ENCODE assay signal across 8 mouse cellular contexts in the genomic region with DNA sequence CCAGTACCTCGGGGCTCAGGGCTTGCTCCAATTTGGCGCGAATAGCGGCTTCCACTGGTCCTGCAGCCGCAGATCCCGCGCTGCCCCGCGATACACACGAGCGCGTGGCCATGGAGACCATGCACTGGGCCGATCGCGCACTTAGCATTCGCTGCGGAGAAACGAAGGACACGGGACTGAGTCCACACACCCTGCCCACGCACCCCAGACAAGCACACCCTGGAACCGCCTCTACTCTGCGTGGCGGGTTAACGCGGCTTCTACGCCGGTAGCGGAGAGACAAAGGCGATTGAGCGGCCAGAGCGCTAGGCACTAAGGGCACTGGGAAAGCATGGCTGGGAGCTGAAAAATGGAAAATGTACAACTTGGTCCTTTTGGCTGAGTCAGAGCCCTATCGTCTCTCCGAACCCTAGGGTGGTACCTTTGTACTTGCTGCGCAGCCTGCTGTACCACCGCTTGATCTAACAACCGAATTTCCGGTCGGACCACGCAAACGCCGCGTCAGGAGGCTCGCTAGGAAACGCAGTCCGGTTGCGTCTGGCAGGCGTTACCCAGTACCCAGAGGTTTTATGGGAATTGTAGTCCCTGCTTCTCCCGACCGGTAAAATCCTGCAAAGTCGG. TPM values are rescaled to one million over a fixed set of nuclear protein-coding genes. Genes with fewer than 3 reads are reported as not detected.
DNase-seq lines count a peak whose midpoint lies in the region; ATAC-seq and TF ChIP-seq lines count a peak whose summit lies in the region.

No protein-coding gene starts in this region.

- ATAC-seq in G1E (ENCODE audit: extremely low read depth, insufficient number of reproducible peaks, low FRiP score, poor library complexity, severe bottlenecking) = peak; percentile 89
- peak; percentile 96 for ATAC-seq in forebrain, embryonic 15.5 days (replicated peaks)
- ATAC-seq in neural tube, embryonic 14.5 days (ENCODE audit: low read depth) = peak; percentile 95

- H3K9me3 ChIP-seq in G1E (replicated peaks) = peaks cover 5% of the 10 kb centered on the region
- no peaks in the 10 kb centered on the region for H3K9me3 ChIP-seq in forebrain, embryonic 15.5 days
- no peaks in the 10 kb centered on the region for H3K9me3 ChIP-seq in neural tube, embryonic 14.5 days (ENCODE audit: control insufficient read depth, low read length)

- WGBS in forebrain, embryonic 15.5 days = under 1% methylated on average over 50 of the region's 50 CpGs
- under 1% methylated on average over 50 of the region's 50 CpGs for WGBS in neural tube, embryonic 14.5 days

- peak overlapping the region; percentile 93 for H3K9ac ChIP-seq in forebrain, embryonic 15.5 days (replicated peaks)
- peak overlapping the region; percentile 92 for H3K9ac ChIP-seq in neural tube, embryonic 14.5 days (replicated peaks; ENCODE audit: low read depth, low read length)

- H3K4me2 ChIP-seq in forebrain, embryonic 15.5 days (replicated peaks) = peak overlapping the region; percentile 97
- H3K4me2 ChIP-seq in neural tube, embryonic 14.5 days (ENCODE audit: low read depth, low read length) = peak overlapping the region; percentile 95

- peak overlapping the region; percentile 83 for H3K4me3 ChIP-seq in G1E (ENCODE audit: low read depth, low read length)
- H3K4me3 ChIP-seq in forebrain, embryonic 15.5 days = peak overlapping the region; percentile 87
- peak overlapping the region; percentile 72 for H3K4me3 ChIP-seq in neural tube, embryonic 14.5 days (ENCODE audit: low read depth, low read length)

- peaks cover 16% of the 10 kb centered on the region for H3K27me3 ChIP-seq in G1E (ENCODE audit: insufficient read depth, low read length)
- H3K27me3 ChIP-seq in forebrain, embryonic 15.5 days = no peaks in the 10 kb centered on the region
- no peaks in the 10 kb centered on the region for H3K27me3 ChIP-seq in neural tube, embryonic 14.5 days (ENCODE audit: control insufficient read depth, insufficient read depth, low read length)

- peaks cover 13% of the 10 kb centered on the region for H3K36me3 ChIP-seq in G1E (replicated peaks)
- H3K36me3 ChIP-seq in forebrain, embryonic 15.5 days = peaks cover 8% of the 10 kb centered on the region
- H3K36me3 ChIP-seq in neural tube, embryonic 14.5 days (ENCODE audit: control insufficient read depth, insufficient read depth, low read length) = peaks cover 14% of the 10 kb centered on the region; the same call in 1 of the 2 replicates

- H3K4me1 ChIP-seq in G1E (ENCODE audit: insufficient read depth, low read depth, low read length) = peaks cover 45% of the 10 kb centered on the region
- peaks cover 17% of the 10 kb centered on the region for H3K4me1 ChIP-seq in forebrain, embryonic 15.5 days
- peaks cover 11% of the 10 kb centered on the region; the same call in 1 of the 2 replicates for H3K4me1 ChIP-seq in neural tube, embryonic 14.5 days (ENCODE audit: control insufficient read depth, insufficient read depth, low read length)

- peak overlapping the region; percentile 98 for H3K27ac ChIP-seq in forebrain, embryonic 15.5 days (replicated peaks)
- H3K27ac ChIP-seq in neural tube, embryonic 14.5 days (ENCODE audit: low read depth, low read length) = peak overlapping the region; percentile 98

- intact Hi-C loops in heart, postnatal 36 days (cut with DNase I) = no loop called here

- no peak for TF ChIP-seq CTCF in G1E (IDR thresholded peaks at IDR 0.05; ENCODE audit: low read depth, low read length)

- DNase-seq in G1E (ENCODE audit: low spot score) = peak; percentile 78
- DNase-seq in cerebellum, adult 18-20 months = peak; percentile 89 to 96
- DNase-seq in heart, postnatal 36 days = peak; percentile 85
- peak; percentile 92 to 96 for DNase-seq in layer of hippocampus, adult 18-20 months (ENCODE audit: low spot score in 2 of 2)
- DNase-seq in lung, adult 18-20 months = peak; percentile 92 to 93
- DNase-seq in testis, postnatal 14 days (ENCODE audit: low spot score) = peak; percentile 87

RNA-seq across cellular contexts. Expression of a gene that starts 16.3 kb away (rescaled TPM):
- total RNA-seq in G1E (2014; fragmentation: Nextera tagmentation) = 0.45 TPM in 1 of 2 replicates, not detected in the other
- 0.11 and 0.23 TPM in 2 replicates for total RNA-seq in G1E (2017)
- polyA plus RNA-seq in G1E (2012) = 0.07 and 0.12 TPM in 2 replicates
- 69.1 and 73.3 TPM in 2 replicates for polyA plus RNA-seq in forebrain, embryonic 15.5 days (2015; fragmentation: Nextera tagmentation; extraction: Ambion mirVana)
- total RNA-seq in heart, postnatal 36 days (2021) = 1 to 10 TPM; 3.4 to 9.9 TPM
- total RNA-seq in layer of hippocampus, adult 18-20 months (2021) = 100 to 1,000 TPM; 359 to 373 TPM
- 91.0 and 91.7 TPM in 2 replicates for polyA plus RNA-seq in neural tube, embryonic 14.5 days (2014; fragmentation: Nextera tagmentation; extraction: Ambion mirVana)

RNA-seq across cellular contexts. Expression of a gene that starts 22.3 kb away (rescaled TPM):
- total RNA-seq in G1E (2014; fragmentation: Nextera tagmentation) (19.6 and 19.8 TPM in 2 replicates), G1E (2017) (48.2 and 60.6 TPM in 2 replicates)
- 115 and 144 TPM in 2 replicates for polyA plus RNA-seq in G1E (2012)
- polyA plus RNA-seq in forebrain, embryonic 15.5 days (2015; fragmentation: Nextera tagmentation; extraction: Ambion mirVana) = 71.8 and 75.5 TPM in 2 replicates
- 10 to 100 TPM; 25.1 to 26.9 TPM for total RNA-seq in heart, postnatal 36 days (2021)
- 10 to 100 TPM; 18.2 to 19.4 TPM for total RNA-seq in layer of hippocampus, adult 18-20 months (2021)
- 61.5 and 69.0 TPM in 2 replicates for polyA plus RNA-seq in neural tube, embryonic 14.5 days (2014; fragmentation: Nextera tagmentation; extraction: Ambion mirVana)

RNA-seq across cellular contexts. Expression of a gene that starts 22.4 kb away (rescaled TPM):
- total RNA-seq in G1E (2014; fragmentation: Nextera tagmentation) (38.7 and 50.5 TPM in 2 replicates), G1E (2017) (435 and 467 TPM in 2 replicates)
- 0.14 and 1.2 TPM in 2 replicates for polyA plus RNA-seq in G1E (2012)
- polyA plus RNA-seq in forebrain, embryonic 15.5 days (2015; fragmentation: Nextera tagmentation; extraction: Ambion mirVana) = 0.46 TPM in 1 of 2 replicates, not detected in the other
- total RNA-seq in heart, postnatal 36 days (2021) = 1 to 10 TPM; 1.9 to 2.3 TPM
- total RNA-seq in layer of hippocampus, adult 18-20 months (2021) = 10 to 100 TPM; 10.4 to 10.6 TPM
- 0.71 and 0.72 TPM in 2 replicates for polyA plus RNA-seq in neural tube, embryonic 14.5 days (2014; fragmentation: Nextera tagmentation; extraction: Ambion mirVana)

RNA-seq across cellular contexts. Expression of a gene that starts 23.4 kb away (rescaled TPM):
- 34.2 and 45.7 TPM in 2 replicates for total RNA-seq in G1E (2014; fragmentation: Nextera tagmentation)
- 928 and 1,027 TPM in 2 replicates for total RNA-seq in G1E (2017)
- 2.6 and 10.9 TPM in 2 replicates for polyA plus RNA-seq in G1E (2012)
- polyA plus RNA-seq in forebrain, embryonic 15.5 days (2015; fragmentation: Nextera tagmentation; extraction: Ambion mirVana) = 4.7 and 6.8 TPM in 2 replicates
- total RNA-seq in heart, postnatal 36 days (2021) = 10 to 100 TPM; 32.1 to 35.4 TPM
- total RNA-seq in layer of hippocampus, adult 18-20 months (2021) = 10 to 100 TPM; 24.5 to 27.2 TPM
- polyA plus RNA-seq in neural tube, embryonic 14.5 days (2014; fragmentation: Nextera tagmentation; extraction: Ambion mirVana) = 1.3 and 2.1 TPM in 2 replicates

RNA-seq across cellular contexts. Expression of a gene that starts 23.7 kb away (rescaled TPM):
- total RNA-seq in G1E (2014; fragmentation: Nextera tagmentation) = 2.7 and 4.9 TPM in 2 replicates
- 2.5 TPM in 2 replicates for total RNA-seq in G1E (2017)
- polyA plus RNA-seq in G1E (2012) = 0.24 and 0.33 TPM in 2 replicates
- 9.1 and 9.7 TPM in 2 replicates for polyA plus RNA-seq in forebrain, embryonic 15.5 days (2015; fragmentation: Nextera tagmentation; extraction: Ambion mirVana)
- 10 to 100 TPM in 1 of 2 experiments, 1 to 10 TPM in 1; 8.3 to 10.5 TPM for total RNA-seq in heart, postnatal 36 days (2021)
- total RNA-seq in layer of hippocampus, adult 18-20 months (2021) = 1 to 10 TPM; 8.3 to 9.0 TPM
- 4.3 and 4.8 TPM in 2 replicates for polyA plus RNA-seq in neural tube, embryonic 14.5 days (2014; fragmentation: Nextera tagmentation; extraction: Ambion mirVana)

Comparison
In these comparisons a context has a peak if more than half of its experiments do, and no peak if none do; other contexts are left out.
1. Peak in every context shown above with its lines: DNase-seq, ATAC-seq, H3K4me3 ChIP-seq and H3K27ac ChIP-seq.
2. RNA of a gene that starts 16.3 kb away (total RNA-seq): 359 to 373 TPM in layer of hippocampus, adult 18-20 months; 3.4 to 9.9 TPM in heart, postnatal 36 days and 0.11 to 0.45 TPM in G1E; every median in the first group is over 10 times any median in the second.